Mouse (Mus musculus) heart, embryonic 12.5 days (tissue): ENCODE measurements around the gene Rnf4. TPM values are rescaled to one million over a fixed set of nuclear protein-coding genes. Genes with fewer than 3 reads are reported as not detected.
A peak's percentile ranks its signal among the peaks of the same experiment; 100 is the strongest.

ENCODE experiments used
- ATAC-seq: fragments of 200-750 bp; cut with Nextera tagmentation; 2 replicates; pipeline ENCODE4 v1.8.0; 2017; ENCODE audit warnings: moderate TSS enrichment, moderate library complexity; ENCODE audit not compliant: insufficient number of reproducible peaks, low FRiP score
- H3K27ac ChIP-seq: fragments of 300-500 bp; sonication (generic); 2 replicates; pipeline ENCODE4 v1.5.1; 2016; ENCODE audit warnings: mild to moderate bottlenecking, moderate library complexity; ENCODE audit not compliant: poor library complexity, severe bottlenecking
- H3K27me3 ChIP-seq: fragments of 300-500 bp; sonication (generic); replicated peaks from 2 replicates; pipeline ENCODE4 v1.6.1; 2016; ENCODE audit warnings: mild to moderate bottlenecking, moderate library complexity
- H3K36me3 ChIP-seq: fragments of 300-500 bp; sonication (generic); 2 replicates; pipeline ENCODE4 v1.6.1; 2016; ENCODE audit warnings: mild to moderate bottlenecking, moderate library complexity
- H3K4me1 ChIP-seq: fragments of 300-500 bp; sonication (generic); replicated peaks from 2 replicates; pipeline ENCODE4 v1.6.1; 2016; ENCODE audit warnings: mild to moderate bottlenecking
- H3K4me2 ChIP-seq: fragments of 300-500 bp; sonication (generic); 2 replicates; pipeline ENCODE4 v1.6.1; 2016; ENCODE audit warnings: mild to moderate bottlenecking, moderate library complexity
- H3K4me3 ChIP-seq: fragments of 300-500 bp; sonication (generic); 2 replicates; pipeline ENCODE4 v1.5.1; 2016; ENCODE audit warnings: mild to moderate bottlenecking
- H3K9ac ChIP-seq: fragments of 300-500 bp; sonication (generic); 2 replicates; pipeline ENCODE4 v1.6.1; 2016; ENCODE audit warnings: mild to moderate bottlenecking, moderate library complexity
- H3K9me3 ChIP-seq: fragments of 300-500 bp; sonication (generic); replicated peaks from 2 replicates; pipeline ENCODE4 v1.6.1; 2016; ENCODE audit warnings: mild to moderate bottlenecking, moderate library complexity
- WGBS: fragments of 180-500 bp; shearing (Covaris S2); methylation state at CpG from one replicate; pipeline ENCODE4 v1.1.7; 2016; 5-methylcytosine and 5-hydroxymethylcytosine counted together
- polyA plus RNA-seq: library from polyadenylated mRNA; unstranded; fragments of >200 nt; fragmentation: Nextera tagmentation; extraction: Ambion mirVana; gene quantifications from 2 replicates; pipeline ENCODE4 v1.2.1, GENCODE M21; 2016

The Rnf4 gene
- 125 and 130 TPM in 2 replicates for polyA plus RNA-seq

GRCm38 (mm10) chr5:34336097-34336774 lies at the start of gene Rnf4:
Gene Rnf4, plus strand, starts transcription at chr5:34336289.
- Histone ChIP-seq H3K9ac (peak within 1 kb of the TSS; percentile 99), H3K27me3 (no peaks in the 10 kb centered on the region), H3K4me1 (peaks cover 22% of the 10 kb centered on the region), H3K4me2 (peak within 1 kb of the TSS; percentile 96), H3K36me3 (peaks cover 10% of the 10 kb centered on the region), H3K9me3 (no peaks in the 10 kb centered on the region), H3K27ac (peak within 1 kb of the TSS; percentile 98), H3K4me3 (peak within 1 kb of the TSS; percentile 99)
- WGBS = under 1% methylated on average over 67 of the region's 67 CpGs
- peak; percentile 95 for ATAC-seq

- Histone ChIP-seq H3K4me2 (peak overlapping the region; percentile 93), H3K9me3 (no peaks in the 10 kb centered on the region), H3K9ac (no peak overlapping the region), H3K36me3 (no peaks in the 10 kb centered on the region), H3K4me1 (peaks cover 14% of the 10 kb centered on the region), H3K27me3 (peaks cover 70% of the 10 kb centered on the region), H3K27ac (no peak overlapping the region), H3K4me3 (peak overlapping the region; percentile 63)
- 4% methylated on average over 11 of the region's 11 CpGs for WGBS
- ATAC-seq = no peak
These were observed 49.6 kb upstream of the Rnf4 start for GRCm38 (mm10) chr5:34286516-34286915.

- H3K27me3 ChIP-seq = peaks cover 75% of the 10 kb centered on the region
- peak overlapping the region; percentile 93 for H3K4me2 ChIP-seq
- no peak for ATAC-seq
- no peak overlapping the region for H3K27ac ChIP-seq
- peak overlapping the region; percentile 63 for H3K4me3 ChIP-seq
- H3K9me3 ChIP-seq = no peaks in the 10 kb centered on the region
- H3K9ac ChIP-seq = no peak overlapping the region
- H3K36me3 ChIP-seq = no peaks in the 10 kb centered on the region
- WGBS = under 1% methylated on average over 54 of the region's 54 CpGs
- peaks cover 13% of the 10 kb centered on the region for H3K4me1 ChIP-seq
These were observed 48.9 kb upstream of the Rnf4 start for GRCm38 (mm10) chr5:34287001-34287837.

- no peaks in the 10 kb centered on the region for H3K36me3 ChIP-seq
- peak overlapping the region; percentile 45 for H3K9ac ChIP-seq
- H3K9me3 ChIP-seq = no peaks in the 10 kb centered on the region
- no peak overlapping the region for H3K27ac ChIP-seq
- H3K27me3 ChIP-seq = peaks cover 78% of the 10 kb centered on the region
- H3K4me2 ChIP-seq = peak overlapping the region; percentile 93
- 1% methylated on average over 18 of the region's 18 CpGs for WGBS
- H3K4me1 ChIP-seq = peaks cover 13% of the 10 kb centered on the region
- H3K4me3 ChIP-seq = peak overlapping the region; percentile 63
- ATAC-seq = no peak
These were observed 48.3 kb upstream of the Rnf4 start for GRCm38 (mm10) chr5:34287838-34288145.

GRCm38 (mm10) chr5:34288154-34288716 lies 47.9 kb upstream of the Rnf4 start, which contains the start of the genes Zfyve28 and Cfap99:
Gene Zfyve28, minus strand, starts transcription at chr5:34288449.
Gene Cfap99, plus strand, starts transcription at chr5:34288600.
- peaks cover 13% of the 10 kb centered on the region for H3K4me1 ChIP-seq
- no peaks in the 10 kb centered on the region for H3K9me3 ChIP-seq
- H3K9ac ChIP-seq = peak within 1 kb of the TSS; percentile 45
- H3K4me2 ChIP-seq = peak within 1 kb of the TSS; percentile 93
- H3K27me3 ChIP-seq = peaks cover 78% of the 10 kb centered on the region
- peak within 1 kb of the TSS; percentile 63 for H3K4me3 ChIP-seq
- no peak within 1 kb of the TSS for H3K27ac ChIP-seq
- ATAC-seq = peak; percentile 88
- WGBS = under 1% methylated on average over 83 of the region's 83 CpGs
- no peaks in the 10 kb centered on the region for H3K36me3 ChIP-seq

GRCm38 (mm10) chr5:34289286-34289685 lies 46.8 kb upstream of the Rnf4 start:
- no peaks in the 10 kb centered on the region for H3K9me3 ChIP-seq
- H3K4me1 ChIP-seq = peaks cover 15% of the 10 kb centered on the region
- no peak overlapping the region for H3K9ac ChIP-seq
- H3K36me3 ChIP-seq = no peaks in the 10 kb centered on the region
- H3K4me3 ChIP-seq = no peak overlapping the region
- H3K4me2 ChIP-seq = no peak overlapping the region
- H3K27ac ChIP-seq = no peak overlapping the region
- H3K27me3 ChIP-seq = peaks cover 75% of the 10 kb centered on the region
- no peak for ATAC-seq
- 56% methylated on average over 2 of the region's 2 CpGs for WGBS

- 74% methylated on average over 6 of the region's 6 CpGs for WGBS
- Histone ChIP-seq H3K4me2 (no peak overlapping the region), H3K36me3 (no peaks in the 10 kb centered on the region), H3K4me3 (no peak overlapping the region), H3K9me3 (no peaks in the 10 kb centered on the region), H3K9ac (no peak overlapping the region), H3K27me3 (peaks cover 37% of the 10 kb centered on the region), H3K4me1 (peaks cover 19% of the 10 kb centered on the region), H3K27ac (no peak overlapping the region)
- no peak for ATAC-seq
These were observed 42.7 kb upstream of the Rnf4 start for GRCm38 (mm10) chr5:34293363-34293762.

GRCm38 (mm10) chr5:34294696-34295095 lies 41.4 kb upstream of the Rnf4 start:
- Histone ChIP-seq H3K27me3 (peaks cover 34% of the 10 kb centered on the region), H3K4me3 (no peak overlapping the region), H3K36me3 (no peaks in the 10 kb centered on the region), H3K9ac (no peak overlapping the region), H3K27ac (no peak overlapping the region), H3K9me3 (no peaks in the 10 kb centered on the region), H3K4me1 (peaks cover 20% of the 10 kb centered on the region), H3K4me2 (no peak overlapping the region)
- WGBS = 15% methylated on average over 2 of the region's 2 CpGs
- peak; percentile 45; the same call in 1 of the 2 replicates for ATAC-seq

GRCm38 (mm10) chr5:34295141-34295540 lies 40.9 kb upstream of the Rnf4 start:
- H3K4me2 ChIP-seq = no peak overlapping the region
- H3K9me3 ChIP-seq = no peaks in the 10 kb centered on the region
- H3K27ac ChIP-seq = no peak overlapping the region
- WGBS = 85% methylated on average over 2 of the region's 2 CpGs
- H3K4me3 ChIP-seq = no peak overlapping the region
- peaks cover 30% of the 10 kb centered on the region for H3K27me3 ChIP-seq
- peaks cover 20% of the 10 kb centered on the region for H3K4me1 ChIP-seq
- no peak overlapping the region for H3K9ac ChIP-seq
- ATAC-seq = no peak
- H3K36me3 ChIP-seq = no peaks in the 10 kb centered on the region

- no peak for ATAC-seq
These were observed 38.0 kb upstream of the Rnf4 start for GRCm38 (mm10) chr5:34298061-34298460.

GRCm38 (mm10) chr5:34298937-34299535 lies 37.1 kb upstream of the Rnf4 start:
- H3K4me2 ChIP-seq = no peak overlapping the region
- no peak overlapping the region for H3K9ac ChIP-seq
- H3K27me3 ChIP-seq = peaks cover 22% of the 10 kb centered on the region; the same call in 1 of the 2 replicates
- 81% methylated on average over 10 of the region's 10 CpGs for WGBS
- H3K9me3 ChIP-seq = no peaks in the 10 kb centered on the region
- H3K4me1 ChIP-seq = peaks cover 18% of the 10 kb centered on the region
- no peak overlapping the region for H3K4me3 ChIP-seq
- no peak for ATAC-seq
- no peaks in the 10 kb centered on the region for H3K36me3 ChIP-seq
- no peak overlapping the region for H3K27ac ChIP-seq

More at GRCm38 (mm10) chr5:34298061-34298460, 38.0 kb upstream of the Rnf4 start:
- Histone ChIP-seq H3K27ac (no peak overlapping the region), H3K36me3 (no peaks in the 10 kb centered on the region), H3K4me2 (no peak overlapping the region), H3K4me1 (peaks cover 20% of the 10 kb centered on the region), H3K9ac (peak overlapping the region; percentile 10; the same call in 1 of the 2 replicates), H3K27me3 (peaks cover 22% of the 10 kb centered on the region; the same call in 1 of the 2 replicates), H3K9me3 (no peaks in the 10 kb centered on the region), H3K4me3 (no peak overlapping the region)
- 41% methylated on average over 4 of the region's 4 CpGs for WGBS
